Mouse (Mus musculus) adrenal gland, postnatal 4 days (tissue): ENCODE results near the gene Ern2. TPM values are rescaled to one million over a fixed set of nuclear protein-coding genes. Genes with fewer than 3 reads are reported as not detected.

Source experiments
- DNase-seq, 2 experiments: peaks; one replicate each; pipeline ENCODE4 v3.0.0; 2021 to 2022; ENCODE audit warnings: low spot score in 2 of 2, mixed read lengths in 2 of 2
- total RNA-seq, 2 experiments: library from RNA; stranded (reverse); gene quantifications; 2 replicates each; pipeline ENCODE4 v1.2.3; 2021

Gene Ern2
- total RNA-seq, 2 experiments from 2014 or later, result 0.22 TPM; not detected in 1

- no peak for DNase-seq
These were observed 26.0 kb downstream of the Ern2 start for GRCm38 (mm10) chr7:122160037-122160436.

- DNase-seq, result peak; percentile 50 to 66
These were observed 26.8 kb downstream of the Ern2 start, which contains the start of gene Plk1 for GRCm38 (mm10) chr7:122158915-122159902. Gene Plk1, plus strand, starts transcription at chr7:122159439.

GRCm38 (mm10) chr7:122158488-122158887 lies 27.5 kb downstream of the Ern2 start:
- no peak for DNase-seq

GRCm38 (mm10) chr7:122152473-122152872 lies 33.5 kb downstream of the Ern2 start:
- DNase-seq, result no peak

DNA sequence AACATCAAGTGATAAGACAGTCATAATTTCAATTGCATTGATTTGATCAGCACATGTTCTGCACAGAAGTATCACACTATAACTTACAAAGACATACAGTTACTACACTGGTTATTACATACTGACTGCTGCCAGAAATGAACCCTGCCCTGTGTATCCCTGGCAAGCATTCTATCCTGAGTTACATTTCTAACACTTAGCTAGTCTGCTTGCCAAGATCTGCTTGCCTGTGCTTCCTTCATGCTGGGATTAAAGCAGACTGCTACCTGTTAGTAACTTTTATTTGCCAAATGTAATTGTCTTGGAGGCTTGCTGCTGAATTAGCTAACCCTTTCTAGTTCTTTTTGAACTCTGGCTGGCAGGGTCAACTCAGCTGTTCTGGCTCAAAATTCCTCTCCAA lies 45.0 kb downstream of the Ern2 start:
- no peak for DNase-seq

DNA sequence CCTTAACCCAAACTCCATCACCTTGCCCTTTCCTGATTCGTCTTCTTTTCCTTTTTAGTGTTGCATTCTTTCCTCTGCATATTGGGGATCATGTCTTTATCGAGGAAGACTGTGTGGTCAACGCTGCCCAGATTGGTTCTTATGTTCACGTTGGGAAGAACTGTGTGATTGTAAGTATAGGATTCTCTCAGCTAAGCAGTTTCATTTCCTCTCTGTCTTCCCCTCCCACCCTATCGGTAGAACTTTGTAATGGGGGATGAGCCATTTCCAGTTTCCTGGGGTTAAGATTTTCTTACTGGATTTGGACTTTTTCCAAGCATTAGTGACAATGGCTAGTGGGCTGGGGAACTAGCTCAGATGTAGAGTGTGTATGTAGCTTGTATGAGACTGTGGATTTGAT lies 47.8 kb downstream of the Ern2 start:
- DNase-seq, result no peak

- no peak for DNase-seq
These were observed 48.9 kb downstream of the Ern2 start for GRCm38 (mm10) chr7:122137071-122137470.

GRCm38 (mm10) chr7:122135070-122135469 lies 50.9 kb downstream of the Ern2 start:
- no peak for DNase-seq

GRCm38 (mm10) chr7:122133338-122133625 lies 52.7 kb downstream of the Ern2 start:
- DNase-seq, result no peak

DNA sequence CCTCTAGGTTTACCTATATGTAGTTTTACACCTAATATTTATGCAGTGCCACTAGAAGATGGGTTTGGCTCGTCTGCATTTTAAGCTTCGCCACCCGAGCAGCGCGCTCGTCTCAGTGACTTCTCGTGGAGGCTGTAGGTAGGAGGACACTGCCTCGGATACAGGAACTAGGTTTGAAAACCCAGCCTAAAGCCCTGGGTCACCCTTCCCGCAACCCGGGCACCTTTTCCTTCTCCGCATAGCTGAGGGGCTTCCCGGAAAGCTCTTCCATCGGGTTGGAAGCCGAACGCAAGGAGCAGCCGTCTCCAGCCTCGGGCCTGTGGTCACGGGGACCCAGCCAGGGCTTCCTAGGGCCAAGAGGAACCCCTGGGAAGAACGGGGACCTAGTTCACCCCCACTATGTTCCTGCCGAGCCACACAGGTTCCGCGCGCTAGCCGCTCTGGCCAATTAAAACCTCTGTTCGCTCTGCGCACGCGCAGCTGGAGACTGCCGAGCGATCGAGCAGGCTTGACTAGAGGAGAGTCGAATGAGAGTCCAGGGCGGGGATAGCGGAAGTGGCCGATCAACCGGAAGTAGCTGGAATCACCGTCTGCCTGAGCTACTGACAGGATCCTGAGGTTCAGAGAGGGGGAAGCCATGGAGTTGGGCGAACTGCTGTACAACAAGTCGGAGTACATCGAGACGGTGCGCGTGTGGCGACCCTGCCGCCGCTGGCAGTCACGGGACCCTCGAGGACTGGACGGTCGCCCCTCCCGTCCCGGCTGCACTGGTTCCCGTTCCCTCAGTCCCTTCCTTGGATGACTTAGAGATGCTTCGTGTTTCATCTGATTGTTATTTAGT lies 53.3 kb downstream of the Ern2 start, which contains the start of the genes Palb2 and Dctn5:
Palb2 (minus strand) TSS at position 489 of the 841 bp plus-strand sequence.
Dctn5 (plus strand) TSS at position 545 of the 841 bp plus-strand sequence.
- DNase-seq, result peak; percentile 98 to 100

DNA sequence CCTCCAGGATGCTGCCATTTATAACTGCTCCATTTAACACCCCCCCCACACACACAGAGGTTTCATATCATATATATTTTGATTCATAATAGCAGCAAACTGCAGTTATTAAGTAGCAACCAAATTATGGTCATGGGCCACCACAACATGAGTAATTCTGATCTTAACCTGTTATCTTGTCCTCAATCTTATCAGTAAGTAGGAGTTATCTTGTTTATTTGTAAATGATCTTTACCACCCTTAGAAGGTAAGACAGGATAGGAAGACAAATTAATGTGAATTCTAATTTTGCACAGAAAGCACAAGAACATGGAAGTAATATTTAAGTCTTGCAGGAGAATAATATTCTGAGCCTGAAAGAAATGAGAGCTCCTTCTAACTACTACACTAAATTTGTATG lies 54.2 kb downstream of the Ern2 start:
- DNase-seq, result no peak

- no peak for DNase-seq
These were observed 59.1 kb downstream of the Ern2 start for GRCm38 (mm10) chr7:122126946-122127345.

DNA sequence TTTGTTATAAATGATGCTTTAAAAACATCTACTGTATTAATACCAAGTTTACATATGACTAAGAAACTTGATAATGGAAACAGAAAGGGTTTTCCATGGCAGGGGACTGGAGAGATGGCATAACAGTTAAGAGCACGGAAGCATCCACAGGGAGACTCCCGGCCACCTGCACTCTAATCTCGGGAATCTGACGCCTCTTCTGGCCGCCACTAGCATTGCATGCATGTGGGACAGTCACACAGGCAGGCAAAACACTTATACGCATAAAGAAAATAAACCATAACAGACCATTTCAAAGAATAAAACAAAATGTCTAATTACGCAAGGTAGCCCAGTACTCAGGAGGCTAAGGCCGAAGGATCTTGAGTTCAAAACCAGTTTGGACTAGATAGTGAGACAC lies 60.4 kb downstream of the Ern2 start:
- DNase-seq, result no peak

DNA sequence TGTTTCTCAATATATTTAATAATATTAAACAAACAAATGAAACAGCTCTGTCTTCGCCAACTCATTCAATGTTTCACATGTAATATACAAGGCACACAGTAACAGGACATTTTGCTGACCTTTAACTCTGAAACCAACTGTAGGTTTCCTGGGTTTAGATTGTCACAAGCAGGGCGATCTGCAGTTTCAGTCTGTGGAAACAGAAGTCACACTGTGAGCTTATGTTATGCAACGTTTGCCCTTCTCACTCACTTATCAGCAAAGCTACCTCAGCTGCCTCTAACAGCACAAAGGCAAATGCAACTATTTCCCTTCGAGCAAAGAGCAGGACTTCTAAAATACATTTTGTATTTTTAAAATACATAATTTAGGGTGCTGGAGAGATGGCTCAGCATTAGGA lies 62.5 kb downstream of the Ern2 start:
- no peak for DNase-seq

Other genes with a start within 250 kb of the Ern2 start
- 10 to 100 TPM; 31.1 to 32.6 TPM for gene Cog7, start 204.5 kb downstream of the Ern2 start, total RNA-seq
- 10 to 100 TPM; 34.2 to 43.2 TPM for gene Gga2, start 165.0 kb downstream of the Ern2 start, total RNA-seq
- 10 to 100 TPM; 51.0 to 53.7 TPM for gene Ubfd1, start 119.0 kb downstream of the Ern2 start, total RNA-seq
- 10 to 100 TPM; 20.5 to 20.8 TPM for gene Ears2, start 118.9 kb downstream of the Ern2 start, total RNA-seq
- 100 to 1,000 TPM; 367 to 408 TPM for gene Ndufab1, start 84.3 kb downstream of the Ern2 start, total RNA-seq
- 1 to 10 TPM; 7.1 to 8.1 TPM for gene Palb2, start 53.2 kb downstream of the Ern2 start, total RNA-seq
- 10 to 100 TPM; 70.7 to 72.0 TPM for gene Dctn5, start 53.2 kb downstream of the Ern2 start, total RNA-seq
- 10 to 100 TPM; 25.3 to 27.3 TPM for gene Plk1, start 26.8 kb downstream of the Ern2 start, total RNA-seq
- gene Chp2, start 33.3 kb upstream of the Ern2 start, total RNA-seq, result 1 to 10 TPM; 2.5 to 4.9 TPM
- 10 to 100 TPM; 20.8 to 22.0 TPM for gene Prkcb, start 102.5 kb upstream of the Ern2 start, total RNA-seq